Comparison of ENCODE assay signal across 8 mouse cellular contexts in the genomic region with DNA sequence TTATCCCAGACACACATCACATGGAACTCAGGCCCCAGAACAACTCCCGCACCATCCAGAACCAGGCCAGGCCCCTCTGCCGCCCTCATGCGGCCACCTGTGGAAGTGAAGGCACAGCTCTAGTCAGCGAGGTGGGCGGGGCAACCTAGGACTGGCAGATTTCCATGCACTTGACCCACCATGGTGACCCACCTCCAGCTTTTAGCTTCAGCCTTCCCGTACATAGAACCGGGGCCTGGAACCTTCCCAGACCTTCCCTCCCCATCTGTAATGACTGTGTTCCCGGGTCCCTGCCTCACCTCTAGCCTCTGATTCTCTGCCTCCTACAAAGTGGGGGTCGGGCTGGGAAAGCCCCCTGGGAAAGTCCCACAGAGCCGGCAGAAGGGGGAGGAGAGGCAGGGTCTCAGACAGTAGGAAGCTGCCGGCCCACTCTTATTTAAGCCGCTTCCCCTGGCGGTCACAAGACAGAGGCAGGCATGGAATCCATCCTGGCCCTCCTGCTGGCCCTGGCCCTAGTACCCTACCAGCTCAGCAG. TPM values are rescaled to one million over a fixed set of nuclear protein-coding genes. Genes with fewer than 3 reads are reported as not detected.
DNase-seq lines count a peak whose midpoint lies in the region; TF ChIP-seq lines count a peak whose summit lies in the region.
"Had no signal": no experiment of that assay in that cellular context is flagged by ENCODE, and none has a peak within 500 bp of the region (broad histone marks: within the 10 kb centered on the region; RNA-seq: fewer than 3 reads in every experiment).

A gene (plus strand): TSS at position 429 of the 535 bp plus-strand sequence.

- no peaks in the 10 kb centered on the region for H3K9me3 ChIP-seq in CH12.LX (replicated peaks; ENCODE audit: low read length)
- H3K9me3 ChIP-seq: hindbrain, embryonic 15.5 days had no signal

- H3K27me3 ChIP-seq in CH12.LX (replicated peaks): no peaks in the 10 kb centered on the region
- H3K27me3 ChIP-seq: hindbrain, embryonic 15.5 days had no signal

- DNase-seq in CH12.LX (ENCODE audit: extremely low read depth): peak; percentile 89
- DNase-seq in NIH3T3 (ENCODE audit: low read depth): peak; percentile 81
- peak; percentile 84 to 93 for DNase-seq in cerebellum, postnatal 14 days
- DNase-seq in heart, postnatal 10 days: peak; percentile 61 to 79
- DNase-seq in layer of hippocampus, postnatal 10 days (ENCODE audit: low spot score in 2 of 2): peak; percentile 71 to 75
- peak; percentile 80 for DNase-seq in mesoderm, embryonic 11.5 days (ENCODE audit: low read depth, low spot score)
- DNase-seq in spleen, postnatal 10 days (ENCODE audit: low spot score in 2 of 2): peak; percentile 72 to 86

- in situ Hi-C loops in CH12.LX (cut with MboI; ENCODE audit: low pct_ligation_motif_present, low pct_unique_long_range_greater_than_20kb, low sequenced_read_pairs): no loop called here

- peak within 1 kb of the TSS; percentile 65 for H3K4me2 ChIP-seq in CH12.LX (ENCODE audit: insufficient read depth, low read depth, poor library complexity, severe bottlenecking)
- H3K4me2 ChIP-seq: hindbrain, embryonic 15.5 days had no signal

- H3K27ac ChIP-seq in CH12.LX (ENCODE audit: insufficient read depth, low read depth): peak within 1 kb of the TSS; percentile 52
- H3K27ac ChIP-seq: hindbrain, embryonic 15.5 days had no signal

- intact Hi-C loops in heart, postnatal 10 days (cut with DNase I): no loop called here

- dilution Hi-C loops in CH12.LX (cut with MboI; ENCODE audit: extremely low pct_ligation_motif_present, extremely low pct_unique_long_range_greater_than_20kb, low sequenced_read_pairs): no loop called here

- TF ChIP-seq RAD21 in CH12.LX (IDR thresholded peaks at IDR 0.05; ENCODE audit: low read depth, low read length): peak; percentile 34

- peaks cover 0 to 25% of the 10 kb centered on the region in 2 experiments for H3K36me3 ChIP-seq in CH12.LX (replicated peaks in 1 of 2; ENCODE audit: control insufficient read depth in 1 of 2, insufficient read depth in 1 of 2, low read length in 1 of 2)
- H3K36me3 ChIP-seq: hindbrain, embryonic 15.5 days had no signal

- TF ChIP-seq EP300 in CH12.LX (IDR thresholded peaks at IDR 0.05; ENCODE audit: low read length): peak; percentile 47; the same call in 1 of the 2 replicates

- TF ChIP-seq CTCF in CH12.LX (conservative IDR thresholded peaks at IDR 0.05 in 1 of 2, IDR thresholded peaks at IDR 0.05 in 1 of 2; ENCODE audit: low read depth in 2 of 2, low read length in 2 of 2): peak; percentile 80 to 81

- peaks cover 31 to 59% of the 10 kb centered on the region in 2 experiments for H3K4me1 ChIP-seq in CH12.LX (ENCODE audit: control insufficient read depth in 1 of 2, insufficient read depth in 2 of 2)

- H3K9ac ChIP-seq in CH12.LX (ENCODE audit: insufficient read depth, low read depth): peak within 1 kb of the TSS; percentile 71
- H3K9ac ChIP-seq: hindbrain, embryonic 15.5 days had no signal

- TF ChIP-seq POLR2A in CH12.LX (IDR thresholded peaks at IDR 0.05; ENCODE audit: low read depth, low read length): peak; percentile 76

- H3K4me3 ChIP-seq in CH12.LX (replicated peaks in 1 of 3; ENCODE audit: low read depth in 2 of 3, low read length in 2 of 3, poor library complexity in 1 of 3): peak within 1 kb of the TSS; percentile 59 to 78 (median 69)
- H3K4me3 ChIP-seq: hindbrain, embryonic 15.5 days had no signal

- peaks cover 4% of the 10 kb centered on the region; the same call in 1 of the 2 replicates for H3K79me2 ChIP-seq in CH12.LX (replicated peaks; ENCODE audit: control insufficient read depth, extremely low read depth, insufficient read depth, poor library complexity, severe bottlenecking)

TF ChIP-seq in CH12.LX, 34 proteins besides CTCF, POLR2A, EP300 and RAD21:
- TF ChIP-seq TCF12 (IDR thresholded peaks at IDR 0.05; ENCODE audit: low read depth, low read length) (peak; percentile 73; the same call in 1 of the 2 replicates), JUND (conservative IDR thresholded peaks at IDR 0.05; ENCODE audit: low read depth, low read length) (no peak), MXI1 (IDR thresholded peaks at IDR 0.05; ENCODE audit: low read depth, low read length) (peak; percentile 26), MAFK (IDR thresholded peaks at IDR 0.05; ENCODE audit: insufficient replicate concordance, low read length) (no peak), ETS1 (conservative IDR thresholded peaks at IDR 0.05; ENCODE audit: low read depth, low read length) (no peak), ZNF384 (IDR thresholded peaks at IDR 0.05; ENCODE audit: low read depth, low read length) (no peak), POLR2AphosphoS2 (IDR thresholded peaks at IDR 0.05; ENCODE audit: low read depth, low read length) (0 out of 2 replicates have a peak, but pooled peaks have one; percentile 40), USF1 (IDR thresholded peaks at IDR 0.05; ENCODE audit: low read depth, low read length) (no peak), RCOR1 (conservative IDR thresholded peaks at IDR 0.05; ENCODE audit: low read depth, low read length) (peak; percentile 50; the same call in 1 of the 2 replicates), BHLHE40 (IDR thresholded peaks at IDR 0.05; ENCODE audit: low read depth, low read length) (0 out of 2 replicates have a peak, but pooled peaks have one; percentile 27), UBTF (IDR thresholded peaks at IDR 0.05; ENCODE audit: low read depth, low read length) (no peak), MAZ (IDR thresholded peaks at IDR 0.05; ENCODE audit: low read depth, low read length) (peak; percentile 66; the same call in 1 of the 2 replicates), ZMIZ1 (IDR thresholded peaks at IDR 0.05; ENCODE audit: low read depth, low read length) (peak; percentile 68; the same call in 1 of the 2 replicates), KAT2A (IDR thresholded peaks at IDR 0.05; ENCODE audit: insufficient replicate concordance, low read length) (no peak), CHD2 (IDR thresholded peaks at IDR 0.05; ENCODE audit: low read length) (peak; percentile 62; the same call in 1 of the 2 replicates), ZKSCAN1 (IDR thresholded peaks at IDR 0.05; ENCODE audit: borderline replicate concordance, low read depth, low read length) (no peak), JUN (IDR thresholded peaks at IDR 0.05; ENCODE audit: insufficient read depth, low read depth, low read length) (no peak), IRF4 (IDR thresholded peaks at IDR 0.05; ENCODE audit: low read depth, low read length) (no peak), NELFE (IDR thresholded peaks at IDR 0.05; ENCODE audit: low read depth, low read length) (peak; percentile 65), HCFC1 (IDR thresholded peaks at IDR 0.05; ENCODE audit: low read depth, low read length) (no peak), PAX5 (IDR thresholded peaks at IDR 0.05; ENCODE audit: low read length) (no peak), ELF1 (IDR thresholded peaks at IDR 0.05; ENCODE audit: low read depth, low read length) (0 out of 2 replicates have a peak, but pooled peaks have one; percentile 48), MYC (IDR thresholded peaks at IDR 0.05; ENCODE audit: low read depth, low read length) (peak; percentile 13; the same call in 1 of the 2 replicates), TBP (conservative IDR thresholded peaks at IDR 0.05; ENCODE audit: low read depth, low read length) (0 out of 2 replicates have a peak, but pooled peaks have one; percentile 62), SIN3A (IDR thresholded peaks at IDR 0.05; ENCODE audit: low read length) (peak; percentile 69), USF2 (conservative IDR thresholded peaks at IDR 0.05; ENCODE audit: low read depth, low read length) (no peak), MEF2A (IDR thresholded peaks at IDR 0.05; ENCODE audit: borderline replicate concordance, low read depth, low read length) (peak; percentile 39; the same call in 1 of the 2 replicates), CHD1 (IDR thresholded peaks at IDR 0.05; ENCODE audit: low read depth, low read length) (0 out of 2 replicates have a peak, but pooled peaks have one; percentile 33), ZC3H11A (IDR thresholded peaks at IDR 0.05; ENCODE audit: low read depth, low read length) (no peak), GABPA (IDR thresholded peaks at IDR 0.05; ENCODE audit: insufficient replicate concordance, low read depth, low read length) (no peak), SMC3 (IDR thresholded peaks at IDR 0.05; ENCODE audit: low read depth, low read length) (peak; percentile 63), MAX (IDR thresholded peaks at IDR 0.05; ENCODE audit: low read length) (0 out of 2 replicates have a peak, but pooled peaks have one; percentile 48), NRF1 (IDR thresholded peaks at IDR 0.05; ENCODE audit: low read depth, low read length) (peak; percentile 36; the same call in 1 of the 2 replicates), E2F4 (IDR thresholded peaks at IDR 0.05; ENCODE audit: insufficient replicate concordance, low read depth, low read length) (no peak)

RNA-seq across cellular contexts. Expression of the gene that starts here (rescaled TPM):
- total RNA-seq in CH12.LX (2012; rRNA removed): 62.4 and 110 TPM in 2 replicates
- 55.4 and 61.9 TPM in 2 replicates for total RNA-seq in CH12.LX (2014; rRNA removed)
- 167 and 171 TPM in 2 replicates for polyA plus RNA-seq in CH12.LX (2012; ENCODE audit: insufficient read length, low read depth)
- under 1 TPM; 0.24 to 0.60 TPM for total RNA-seq in heart, postnatal 10 days (2021)
- under 1 TPM in 1 of 2 experiments, not detected in 1; 0.32 TPM for total RNA-seq in layer of hippocampus, postnatal 10 days (2021)

Comparison
In these comparisons a context has a peak if more than half of its experiments do, and no peak if none do; other contexts are left out.
1. Peak in every context shown above with its lines: DNase-seq, H3K4me3 ChIP-seq and H3K27ac ChIP-seq.
2. RNA of the gene that starts here (total RNA-seq): 55.4 to 110 TPM in CH12.LX; 0.24 to 0.60 TPM in heart, postnatal 10 days and 0.32 TPM in layer of hippocampus, postnatal 10 days; every median in the first group is over 10 times any median in the second.
3. Peak in DNase-seq in heart, postnatal 10 days; RNA of the gene not detected or under 1 TPM.
4. Peak in DNase-seq in layer of hippocampus, postnatal 10 days; RNA of the gene not detected or under 1 TPM.